Mouse (Mus musculus) hindbrain, embryonic 14.5 days (tissue): ENCODE measurements at regions not wholly inside any gene's neighbourhood (a gene's known extent, or its start where the extent isn't known, plus 50 kb on each side); places are given as distances from the start of the nearest gene placed in this dataset.
A peak's percentile ranks its signal among the peaks of the same experiment; 100 is the strongest.

Experiments used
- ATAC-seq: fragments of 200-750 bp; cut with Nextera tagmentation; 2 replicates; pipeline ENCODE4 v1.8.0; 2017; ENCODE audit warnings: moderate number of reproducible peaks, mild to moderate bottlenecking, moderate TSS enrichment, moderate library complexity; ENCODE audit not compliant: low FRiP score
- DNase-seq: peaks from one replicate; pipeline ENCODE4 v3.0.0-alpha.2; 2015; ENCODE audit warnings: low spot score
- H3K27ac ChIP-seq: fragments of 300-500 bp; sonication (generic); 2 replicates; pipeline ENCODE4 v1.5.1; 2014; ENCODE audit warnings: mild to moderate bottlenecking, moderate library complexity
- H3K27me3 ChIP-seq: fragments of 300-500 bp; sonication (generic); 2 replicates; pipeline ENCODE4 v1.6.1; 2014; ENCODE audit warnings: mild to moderate bottlenecking, low read length, mixed read lengths; ENCODE audit not compliant: control insufficient read depth, insufficient read depth
- H3K36me3 ChIP-seq: fragments of 300-500 bp; sonication (generic); replicated peaks from 2 replicates; pipeline ENCODE4 v1.6.1; 2014; ENCODE audit not compliant: control insufficient read depth, insufficient read depth
- H3K4me1 ChIP-seq: fragments of 300-500 bp; sonication (generic); replicated peaks from 2 replicates; pipeline ENCODE4 v1.6.1; 2014; ENCODE audit warnings: antibody characterized with exemption, low read length, mixed read lengths; ENCODE audit not compliant: control insufficient read depth, insufficient read depth
- H3K4me2 ChIP-seq: fragments of 300-500 bp; sonication (generic); replicated peaks from 2 replicates; pipeline ENCODE4 v1.6.1; 2014; ENCODE audit warnings: mild to moderate bottlenecking, moderate library complexity
- H3K4me3 ChIP-seq: fragments of 300-500 bp; sonication (generic); replicated peaks from 2 replicates; pipeline ENCODE4 v1.5.1; 2014; ENCODE audit warnings: mild to moderate bottlenecking, low read length
- H3K9ac ChIP-seq: fragments of 300-500 bp; sonication (generic); 2 replicates; pipeline ENCODE4 v1.6.1; 2014
- H3K9me3 ChIP-seq: fragments of 300-500 bp; sonication (generic); 2 replicates; pipeline ENCODE4 v1.6.1; 2016; ENCODE audit warnings: low read length; ENCODE audit not compliant: control insufficient read depth
- WGBS: fragments of 180-500 bp; shearing (Covaris S2); extraction: QIAGEN DNeasy Blood & Tissue Kit; methylation state at CpG from one replicate; pipeline ENCODE4 v1.1.7; 2014; 5-methylcytosine and 5-hydroxymethylcytosine counted together

DNA sequence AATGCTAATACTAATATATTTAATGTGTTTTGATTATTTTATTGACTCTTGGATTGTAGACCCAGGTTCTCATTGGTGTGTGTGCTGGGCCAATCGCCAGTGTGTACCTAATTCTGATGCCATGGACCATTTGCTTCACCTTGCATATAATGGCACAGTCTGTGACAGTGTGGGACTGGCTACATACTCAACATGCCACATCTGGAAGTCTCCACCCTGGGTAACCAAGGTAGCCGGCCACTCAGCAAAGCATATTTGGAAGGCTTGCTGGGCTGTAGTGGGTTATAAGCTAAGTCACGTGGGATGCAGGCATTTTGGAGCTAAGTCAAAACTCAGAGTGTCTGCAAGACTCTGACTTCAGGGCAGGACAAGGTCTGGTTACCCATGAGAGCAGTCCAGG is 115.3 kb upstream of the 1700021F07Rik start:
- Histone ChIP-seq H3K27me3 (no peaks in the 10 kb centered on the region), H3K4me1 (peaks cover 20% of the 10 kb centered on the region), H3K9me3 (no peaks in the 10 kb centered on the region), H3K9ac (no peak overlapping the region), H3K4me3 (no peak overlapping the region), H3K36me3 (no peaks in the 10 kb centered on the region), H3K27ac (no peak overlapping the region), H3K4me2 (no peak overlapping the region)
- DNase-seq (no peak), ATAC-seq (0 out of 2 replicates have a peak, but pooled peaks have one; percentile 15)
- 48% methylated on average over 3 of the region's 3 CpGs for WGBS

DNA sequence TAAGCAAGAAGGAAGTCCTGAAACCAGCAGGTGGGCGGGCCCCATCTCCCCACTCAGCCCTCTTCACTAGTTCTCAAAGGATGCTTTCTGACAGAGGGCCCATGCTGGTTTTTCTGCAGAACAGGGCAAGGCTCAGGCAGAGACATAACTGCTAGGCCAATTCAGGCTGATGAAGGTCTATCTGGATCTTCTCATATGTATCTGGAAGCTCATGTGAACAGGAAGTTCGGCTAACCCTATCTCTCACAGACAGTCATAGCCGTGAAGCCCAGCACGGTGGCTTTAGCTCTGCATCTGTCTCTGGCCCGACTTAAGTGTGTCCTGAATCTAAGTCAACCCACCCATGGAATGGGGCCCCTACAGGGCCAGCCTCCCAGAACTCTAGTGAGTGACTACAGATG is 113.7 kb upstream of the 1700021F07Rik start:
- Histone ChIP-seq H3K9me3 (no peaks in the 10 kb centered on the region), H3K36me3 (no peaks in the 10 kb centered on the region), H3K4me2 (no peak overlapping the region), H3K27me3 (no peaks in the 10 kb centered on the region), H3K27ac (no peak overlapping the region), H3K9ac (no peak overlapping the region), H3K4me1 (peaks cover 24% of the 10 kb centered on the region), H3K4me3 (no peak overlapping the region)
- DNase-seq = no peak
- no peak for ATAC-seq
- WGBS = 89% methylated on average over 5 of the region's 5 CpGs

DNA sequence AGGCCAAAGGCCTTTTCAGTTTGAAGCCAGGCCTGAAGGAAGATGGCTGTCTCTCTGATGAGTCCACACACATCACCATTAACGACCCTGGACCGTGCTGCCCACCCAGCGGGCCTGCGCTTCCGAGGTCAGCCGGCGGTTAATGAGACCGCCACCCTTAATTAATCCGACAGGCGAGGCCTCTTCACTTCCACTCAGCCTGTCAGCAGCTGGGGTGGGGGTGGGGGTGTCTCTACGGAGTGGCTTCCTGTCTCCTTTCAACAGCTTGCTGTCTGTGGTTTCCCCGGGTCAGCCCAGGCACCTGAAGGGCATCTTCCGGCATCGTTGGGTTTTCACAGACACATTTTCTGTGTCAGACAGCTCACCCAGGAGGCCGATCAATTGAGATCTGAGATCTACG is 113.0 kb upstream of the 1700021F07Rik start:
- peaks cover 24% of the 10 kb centered on the region for H3K4me1 ChIP-seq
- no peak overlapping the region for H3K9ac ChIP-seq
- H3K9me3 ChIP-seq = no peaks in the 10 kb centered on the region
- 25% methylated on average over 16 of the region's 16 CpGs for WGBS
- H3K4me2 ChIP-seq = no peak overlapping the region
- no peaks in the 10 kb centered on the region for H3K27me3 ChIP-seq
- no peak for DNase-seq
- H3K4me3 ChIP-seq = no peak overlapping the region
- no peak overlapping the region for H3K27ac ChIP-seq
- ATAC-seq = 0 out of 2 replicates have a peak, but pooled peaks have one; percentile 9
- H3K36me3 ChIP-seq = no peaks in the 10 kb centered on the region

DNA sequence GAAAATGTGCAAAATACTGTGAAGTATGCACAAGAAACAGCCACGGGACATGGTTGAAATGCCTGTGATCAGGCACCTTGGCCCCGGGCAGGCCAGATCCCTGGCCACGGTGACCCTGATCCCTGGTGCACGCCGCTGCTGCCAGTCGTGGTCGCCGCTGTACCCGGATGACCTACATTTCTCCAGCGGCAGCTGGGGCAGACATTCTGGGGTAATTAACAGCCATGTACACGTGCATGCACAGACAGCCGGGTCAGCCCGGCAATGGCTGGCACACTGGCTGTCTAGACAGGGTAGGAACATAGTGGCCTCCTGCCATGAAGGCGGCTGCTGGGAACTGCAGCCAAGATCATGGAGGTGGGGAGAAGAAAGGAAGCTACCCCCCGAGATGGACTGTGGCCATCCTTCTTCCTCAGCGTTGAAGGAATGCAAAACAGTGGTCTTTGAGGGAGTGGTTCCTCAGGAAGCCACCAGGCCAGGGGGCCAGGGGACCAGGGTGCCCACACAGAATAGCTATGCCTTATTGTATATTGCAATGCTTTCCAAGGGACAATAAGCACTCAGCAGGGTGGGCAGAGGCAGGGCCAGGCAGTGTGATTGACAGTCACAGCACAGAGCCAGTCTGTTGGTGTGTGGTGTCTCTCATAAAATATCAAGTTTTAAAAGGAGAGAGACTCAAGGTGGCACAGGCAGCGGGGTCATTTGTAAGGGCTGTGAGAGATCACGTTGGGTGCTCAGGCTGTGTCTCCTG is 108.3 kb upstream of the 1700021F07Rik start:
- no peak overlapping the region for H3K4me3 ChIP-seq
- peak; percentile 69 for DNase-seq
- H3K9me3 ChIP-seq = no peaks in the 10 kb centered on the region
- H3K4me2 ChIP-seq = no peak overlapping the region
- peak; percentile 88 for ATAC-seq
- peak overlapping the region; percentile 48; the same call in 1 of the 2 replicates for H3K27ac ChIP-seq
- no peak overlapping the region for H3K9ac ChIP-seq
- WGBS = 50% methylated on average over 18 of the region's 18 CpGs
- H3K36me3 ChIP-seq = no peaks in the 10 kb centered on the region
- peaks cover 10% of the 10 kb centered on the region; the same call in 1 of the 2 replicates for H3K4me1 ChIP-seq
- H3K27me3 ChIP-seq = no peaks in the 10 kb centered on the region

DNA sequence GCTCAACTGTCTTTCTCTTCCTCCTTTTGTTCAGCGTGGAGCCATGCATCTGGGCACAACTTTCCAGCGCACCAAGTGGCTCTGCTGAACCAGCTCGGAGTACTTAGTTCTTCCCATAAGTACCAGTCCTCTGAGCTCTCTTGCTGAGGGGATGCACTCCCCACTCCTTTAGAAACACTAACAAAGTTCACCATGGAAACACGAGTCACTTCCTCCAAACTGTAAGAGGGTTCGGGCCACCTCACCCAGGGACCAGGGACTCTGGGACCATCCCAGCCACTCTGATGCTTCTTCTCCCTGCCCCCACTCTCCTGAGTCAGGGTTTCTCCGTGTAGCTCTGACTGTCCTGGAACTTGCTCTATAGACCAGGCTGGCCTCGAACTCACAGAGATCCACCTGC is 107.0 kb upstream of the 1700021F07Rik start:
- H3K4me3 ChIP-seq = no peak overlapping the region
- H3K9ac ChIP-seq = no peak overlapping the region
- H3K36me3 ChIP-seq = no peaks in the 10 kb centered on the region
- ATAC-seq (no peak), DNase-seq (no peak)
- H3K27ac ChIP-seq = no peak overlapping the region
- 80% methylated on average over 7 of the region's 7 CpGs for whole genome bisulfite sequencing
- H3K4me2 ChIP-seq = no peak overlapping the region
- peaks cover 5% of the 10 kb centered on the region; the same call in 1 of the 2 replicates for H3K4me1 ChIP-seq
- H3K9me3 ChIP-seq = no peaks in the 10 kb centered on the region
- no peaks in the 10 kb centered on the region for H3K27me3 ChIP-seq

DNA sequence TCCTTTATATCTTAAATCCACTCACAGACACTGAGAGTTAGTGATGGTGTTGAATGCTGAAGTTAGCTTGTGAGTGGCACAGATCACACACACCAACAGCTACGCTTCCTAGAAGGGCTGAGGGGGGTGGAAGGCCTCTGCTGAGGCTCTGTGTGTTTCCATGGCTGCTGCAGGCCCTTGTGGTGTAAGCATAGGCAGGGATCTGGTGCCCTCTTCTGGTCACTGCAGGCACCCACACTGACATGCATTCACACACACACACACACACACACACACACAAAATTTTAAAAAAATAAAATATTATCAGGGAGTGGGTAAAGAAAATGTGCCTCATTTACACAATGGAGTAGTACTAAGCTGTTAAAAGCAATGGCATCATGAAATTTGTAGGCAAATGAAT is 105.5 kb upstream of the 1700021F07Rik start:
- DNase-seq = no peak
- Histone ChIP-seq H3K27ac (no peak overlapping the region), H3K9me3 (no peaks in the 10 kb centered on the region), H3K4me2 (no peak overlapping the region), H3K36me3 (no peaks in the 10 kb centered on the region), H3K9ac (no peak overlapping the region), H3K4me3 (no peak overlapping the region), H3K27me3 (no peaks in the 10 kb centered on the region), H3K4me1 (peaks cover 5% of the 10 kb centered on the region; the same call in 1 of the 2 replicates)
- no peak for ATAC-seq
- 82% methylated on average over 1 of the region's 1 CpGs for WGBS

DNA sequence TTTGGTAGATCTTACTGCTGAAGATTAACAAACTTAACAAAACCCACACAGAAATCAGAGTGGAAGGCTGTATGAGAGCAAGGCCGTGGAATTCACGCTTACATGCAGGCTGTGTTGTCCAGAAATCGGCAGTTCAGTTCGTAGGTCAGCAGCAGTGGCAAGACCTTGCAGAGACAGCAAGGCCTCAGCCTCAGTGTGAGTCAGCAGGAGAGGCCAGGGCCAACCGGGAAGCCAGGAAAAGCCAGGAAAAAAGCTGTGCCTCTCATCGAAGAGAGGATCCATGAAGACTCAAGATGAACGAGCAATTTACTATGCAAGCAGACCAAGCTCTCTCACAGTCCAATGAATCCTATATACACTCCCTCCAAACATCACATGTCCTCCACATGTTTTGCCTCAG is 103.4 kb upstream of the 1700021F07Rik start:
- Histone ChIP-seq H3K4me1 (no peaks in the 10 kb centered on the region), H3K4me3 (no peak overlapping the region), H3K4me2 (no peak overlapping the region), H3K27me3 (no peaks in the 10 kb centered on the region), H3K36me3 (no peaks in the 10 kb centered on the region), H3K9ac (no peak overlapping the region), H3K27ac (no peak overlapping the region), H3K9me3 (no peaks in the 10 kb centered on the region)
- no peak for DNase-seq
- 84% methylated on average over 7 of the region's 7 CpGs for WGBS
- no peak for ATAC-seq

DNA sequence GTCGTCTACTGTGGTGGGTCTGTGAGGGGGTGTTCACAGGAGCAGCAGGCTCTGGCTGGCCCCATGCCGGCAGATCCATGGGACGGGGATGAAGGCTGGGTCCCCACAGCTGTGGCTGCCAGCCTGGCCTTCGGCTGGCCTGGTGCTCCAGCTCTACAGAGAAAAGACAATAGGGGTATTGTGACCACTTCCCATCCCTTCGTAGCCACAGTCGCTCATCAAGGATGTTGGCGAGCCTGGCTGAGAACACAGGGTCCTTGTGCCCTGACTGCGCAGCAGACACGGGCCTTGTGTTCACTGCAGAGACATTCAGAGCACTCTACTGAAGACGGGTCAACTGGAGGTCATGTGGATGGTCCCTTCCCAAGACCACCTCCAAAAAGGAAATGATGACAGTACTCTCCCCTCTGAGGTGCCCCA is 102.4 kb upstream of the 1700021F07Rik start:
- H3K4me3 ChIP-seq = no peak overlapping the region
- H3K4me2 ChIP-seq = no peak overlapping the region
- no peaks in the 10 kb centered on the region for H3K36me3 ChIP-seq
- 52% methylated on average over 10 of the region's 10 CpGs for WGBS
- no peak overlapping the region for H3K9ac ChIP-seq
- no peaks in the 10 kb centered on the region for H3K9me3 ChIP-seq
- no peaks in the 10 kb centered on the region for H3K4me1 ChIP-seq
- DNase-seq = no peak
- ATAC-seq = peak; percentile 62; the same call in 1 of the 2 replicates
- no peaks in the 10 kb centered on the region for H3K27me3 ChIP-seq
- H3K27ac ChIP-seq = no peak overlapping the region

DNA sequence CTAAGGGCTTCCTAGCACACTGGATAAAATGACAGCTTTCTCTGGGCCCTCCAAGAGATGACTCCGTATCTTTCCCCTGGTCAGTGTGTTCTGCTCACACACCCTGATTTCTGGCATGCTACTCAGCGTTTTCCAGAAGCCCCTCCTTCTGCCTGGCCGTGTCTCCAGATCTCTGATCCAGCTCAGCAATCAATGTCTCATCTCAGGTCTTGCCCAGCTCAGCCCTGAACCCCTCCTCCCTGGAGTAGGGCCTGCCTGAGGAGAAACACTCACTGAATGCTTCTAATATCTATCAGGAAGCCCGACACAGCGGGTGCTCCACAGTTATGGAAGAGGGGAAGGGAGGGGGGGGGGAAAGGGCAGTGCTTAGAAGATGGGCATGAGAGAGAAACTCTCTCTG is 101.9 kb upstream of the 1700021F07Rik start:
- no peak; the same call in 1 of the 2 replicates for ATAC-seq
- Histone ChIP-seq H3K27ac (no peak overlapping the region), H3K4me2 (no peak overlapping the region), H3K27me3 (no peaks in the 10 kb centered on the region), H3K4me1 (no peaks in the 10 kb centered on the region), H3K4me3 (no peak overlapping the region), H3K9me3 (no peaks in the 10 kb centered on the region), H3K9ac (no peak overlapping the region), H3K36me3 (no peaks in the 10 kb centered on the region)
- no peak for DNase-seq
- 77% methylated on average over 5 of the region's 5 CpGs for WGBS
